Mouse (Mus musculus) cerebral cortex, adult 2 months (tissue): ENCODE data around the gene Unc5c.

Experiments
- WGBS: fragments of 180-500 bp; shearing (Covaris S2); methylation state at CpG from one replicate; pipeline ENCODE4 v1.1.7; 2018; 5-methylcytosine and 5-hydroxymethylcytosine counted together

Unc5c gene

DNA sequence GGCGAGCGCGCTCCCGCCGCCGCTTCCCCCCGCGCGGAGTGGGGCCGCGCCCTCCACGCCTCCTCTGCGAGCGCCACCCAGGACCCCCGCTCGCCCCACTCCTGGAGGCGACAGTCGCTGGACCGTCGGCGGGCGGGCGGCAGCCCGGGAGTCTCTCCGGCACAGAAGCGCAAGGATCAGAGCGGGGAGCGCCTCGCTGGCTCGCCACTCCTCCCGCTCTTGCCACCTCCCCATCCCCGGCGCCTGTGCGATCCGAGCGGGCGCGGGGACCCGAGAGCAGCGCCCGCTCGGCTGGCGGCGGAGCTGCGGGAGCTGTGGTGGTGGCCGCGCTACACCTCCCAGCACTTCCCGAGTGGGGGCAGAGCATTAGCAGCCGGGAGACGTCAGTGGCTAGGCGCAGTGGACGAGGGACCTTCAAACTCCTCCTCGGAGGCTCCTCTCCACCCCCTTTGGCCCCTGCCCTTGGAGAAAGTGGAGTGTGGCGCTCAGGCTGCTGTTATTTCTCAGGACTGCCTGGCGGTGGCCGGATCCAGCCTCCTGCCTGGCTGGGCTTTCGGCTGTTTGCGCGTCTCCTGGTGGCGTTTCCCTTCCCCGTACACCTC, at the start of gene Unc5c:
Gene Unc5c (plus strand): TSS at position 113 of the 602 bp plus-strand sequence.
- under 1% methylated on average over 58 of the region's 61 CpGs for whole genome bisulfite sequencing

DNA sequence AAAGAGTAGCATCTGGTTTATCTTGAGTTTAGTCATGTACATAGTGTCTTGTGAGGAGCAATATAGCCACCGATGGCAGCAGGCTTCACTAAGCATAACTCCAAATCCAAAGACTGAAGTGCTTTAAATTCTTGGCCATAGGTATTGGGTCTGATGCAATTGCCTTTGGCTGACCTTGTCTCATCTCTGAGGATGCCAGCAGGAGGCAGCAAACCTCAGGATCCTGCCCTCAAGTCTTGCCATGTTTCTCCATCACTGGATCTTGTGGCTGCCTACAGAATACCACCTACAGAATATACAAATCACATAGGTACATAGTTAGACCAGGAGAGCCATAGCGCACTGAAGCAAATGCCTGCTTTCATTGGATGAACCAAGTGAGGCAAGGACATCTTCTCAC, 7.5 kb upstream of the Unc5c start:
- WGBS, result 89% methylated on average over 2 of the region's 2 CpGs

DNA sequence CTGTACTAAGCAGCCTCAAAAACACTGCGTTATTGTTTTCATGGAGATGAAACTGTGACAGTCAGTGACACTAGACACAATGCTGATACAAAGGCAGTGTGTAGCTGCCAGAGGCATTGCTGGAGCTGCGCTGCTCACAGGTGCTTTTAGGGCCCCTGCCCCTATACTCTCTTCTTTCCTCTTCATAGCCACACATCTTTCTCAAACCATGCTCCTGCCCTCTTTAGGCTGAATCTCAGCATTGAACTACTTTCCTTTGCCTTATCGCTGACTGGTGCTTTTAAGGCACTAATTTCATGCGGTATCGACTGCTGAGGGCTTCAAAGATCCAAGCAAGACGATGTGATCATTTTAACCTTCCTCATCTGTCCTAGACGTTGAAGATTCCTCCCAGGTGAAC, 2.5 kb upstream of the Unc5c start:
- WGBS, result 28% methylated on average over 7 of the region's 7 CpGs

DNA sequence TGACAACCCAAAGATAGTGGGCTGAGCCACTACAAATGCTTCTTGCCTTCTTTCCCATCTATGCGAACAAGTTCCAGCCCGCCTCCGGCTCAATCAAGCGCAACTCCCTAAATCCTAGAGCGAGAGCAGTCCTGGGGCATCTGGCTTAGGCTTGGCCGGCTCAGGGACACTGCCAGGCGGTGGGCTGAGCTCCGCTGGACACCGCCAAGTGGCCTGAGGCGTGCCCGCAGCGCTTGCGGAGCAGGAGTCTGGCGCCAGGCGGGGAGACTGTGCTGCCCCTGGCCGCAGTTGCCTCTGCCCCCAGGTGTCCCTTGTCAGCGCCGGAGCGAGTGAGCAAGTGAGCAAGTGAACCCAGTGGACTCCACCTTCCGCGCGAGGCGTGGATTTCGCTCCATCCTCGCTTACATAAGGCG, 319 bp upstream of the Unc5c start:
- under 1% methylated on average over 26 of the region's 26 CpGs for WGBS

DNA sequence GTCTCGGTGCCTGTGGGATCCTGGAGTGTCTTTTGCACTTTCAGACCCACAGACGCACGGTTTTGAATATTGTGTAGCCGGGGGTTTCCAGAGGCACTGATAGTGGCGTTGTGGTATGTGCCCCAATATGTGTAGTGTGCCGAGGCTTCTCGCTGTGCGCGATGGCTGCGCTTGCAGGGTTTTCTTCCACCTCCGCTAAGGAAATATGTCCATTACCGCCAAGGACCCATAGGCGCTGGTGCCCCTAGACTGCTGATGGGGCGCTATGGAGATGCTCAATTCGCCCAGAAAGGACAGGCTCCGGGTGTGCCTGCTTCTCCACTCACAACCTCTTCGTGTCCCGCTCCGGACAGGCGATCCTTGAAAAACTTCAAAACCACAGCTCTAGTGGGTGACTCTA, 1.0 kb downstream of the Unc5c start:
- 1% methylated on average over 20 of the region's 20 CpGs for WGBS

DNA sequence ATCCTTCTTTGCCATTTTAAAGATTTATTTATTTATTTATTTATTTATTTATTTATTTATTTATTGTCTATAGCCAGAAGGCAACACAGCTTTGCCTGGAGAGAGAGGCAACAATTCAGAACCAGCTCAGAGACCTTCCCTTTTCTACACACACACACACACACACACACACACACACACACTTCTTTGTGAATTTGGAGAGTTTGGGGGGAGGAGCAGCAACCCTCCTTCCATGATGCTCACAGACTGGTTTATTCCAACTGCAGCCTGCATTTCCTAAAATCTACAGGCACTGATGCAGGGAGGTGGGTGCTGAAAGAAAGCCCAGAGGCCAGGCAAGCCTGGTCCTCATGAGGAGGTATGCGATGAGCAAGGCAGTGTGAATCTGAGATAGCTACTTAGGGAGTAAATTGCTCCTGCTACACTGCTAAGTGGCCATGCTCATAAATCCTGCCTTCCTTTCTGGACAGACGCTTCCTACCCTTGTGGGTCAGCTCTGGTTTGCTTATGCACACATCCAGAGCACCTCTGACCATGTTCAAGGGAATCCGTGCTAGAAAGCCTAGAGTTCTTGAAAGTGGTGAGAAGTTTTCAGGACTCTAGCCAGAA, 1.8 kb downstream of the Unc5c start:
- WGBS, result 25% methylated on average over 3 of the region's 3 CpGs

DNA sequence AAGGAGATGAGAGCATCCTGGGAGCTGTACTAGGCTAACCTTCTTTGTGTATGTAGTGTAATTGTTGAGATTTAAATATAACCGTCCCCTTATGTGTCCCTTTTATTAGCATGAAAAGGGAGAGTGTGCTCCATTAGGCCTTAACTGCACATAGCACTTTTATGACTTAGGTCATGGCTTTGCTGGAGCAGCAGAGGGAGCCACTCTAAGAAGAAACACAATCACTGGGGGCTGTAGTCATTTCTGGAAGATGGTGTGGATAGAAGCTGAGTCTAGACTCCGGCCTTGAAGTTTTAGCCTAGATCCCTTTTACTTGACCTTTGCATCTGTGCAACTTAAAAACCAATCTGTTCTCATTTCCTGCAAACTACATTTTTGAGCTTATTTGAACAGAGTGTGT, 4.3 kb downstream of the Unc5c start:
- WGBS, result 47% methylated on average over 2 of the region's 2 CpGs

DNA sequence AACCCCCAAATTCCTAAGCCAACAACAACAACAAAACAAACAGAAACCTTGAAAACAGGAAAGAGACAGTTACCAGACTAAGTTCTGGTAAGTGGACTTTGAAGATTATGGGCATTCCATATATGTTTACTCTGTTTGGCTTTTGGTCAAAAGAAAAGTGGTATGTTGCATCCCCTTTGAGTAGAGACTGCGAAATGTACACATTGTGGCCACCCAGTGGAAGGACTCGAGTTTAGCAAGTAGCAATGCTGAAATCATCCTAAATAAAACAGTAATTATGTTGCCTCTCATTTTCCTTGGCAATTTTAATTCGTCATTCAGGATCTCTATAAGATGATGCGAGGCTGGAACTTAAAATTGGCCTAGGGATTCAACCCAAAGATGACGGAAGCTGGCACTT, 8.2 kb downstream of the Unc5c start:
- 66% methylated on average over 5 of the region's 5 CpGs for WGBS

DNA sequence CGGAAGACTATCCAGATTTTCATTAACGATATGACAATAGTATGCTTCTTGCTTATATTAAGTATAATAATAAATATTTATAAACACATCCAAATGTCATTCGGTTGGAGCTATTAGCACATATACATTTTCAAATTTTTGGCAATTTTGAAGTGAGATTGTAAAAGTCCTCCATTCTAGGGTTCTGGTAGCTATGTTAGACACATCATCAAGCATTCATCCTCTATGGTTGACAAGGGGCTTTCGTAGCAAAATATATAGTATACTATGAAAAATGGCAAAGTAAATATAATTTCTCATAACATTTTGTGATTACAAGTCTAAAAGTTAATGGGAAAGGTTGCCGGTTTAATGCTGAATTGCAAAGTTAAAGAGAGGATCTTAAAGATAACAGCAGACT, 10.4 kb downstream of the Unc5c start:
- 91% methylated on average over 5 of the region's 5 CpGs for WGBS

DNA sequence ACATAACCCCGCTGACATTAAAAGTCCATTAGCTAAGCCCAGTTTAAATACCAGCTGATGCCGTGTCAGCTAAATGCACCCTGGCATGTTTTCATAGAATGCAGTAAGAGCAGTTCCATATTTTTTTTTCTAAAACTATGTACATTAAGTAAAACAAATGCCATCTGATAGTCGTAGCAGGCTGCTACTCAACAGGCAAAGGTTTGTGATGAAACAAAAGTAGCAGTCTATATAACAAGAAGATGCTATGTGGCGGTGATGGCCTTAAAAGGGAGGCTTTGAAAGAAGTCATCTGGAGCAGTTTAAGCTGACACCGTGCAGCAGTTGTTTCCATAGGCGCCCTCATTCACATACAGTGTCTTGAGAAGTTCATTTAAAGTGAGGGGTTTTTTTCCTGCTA, 10.9 kb downstream of the Unc5c start:
- 74% methylated on average over 6 of the region's 6 CpGs for WGBS

DNA sequence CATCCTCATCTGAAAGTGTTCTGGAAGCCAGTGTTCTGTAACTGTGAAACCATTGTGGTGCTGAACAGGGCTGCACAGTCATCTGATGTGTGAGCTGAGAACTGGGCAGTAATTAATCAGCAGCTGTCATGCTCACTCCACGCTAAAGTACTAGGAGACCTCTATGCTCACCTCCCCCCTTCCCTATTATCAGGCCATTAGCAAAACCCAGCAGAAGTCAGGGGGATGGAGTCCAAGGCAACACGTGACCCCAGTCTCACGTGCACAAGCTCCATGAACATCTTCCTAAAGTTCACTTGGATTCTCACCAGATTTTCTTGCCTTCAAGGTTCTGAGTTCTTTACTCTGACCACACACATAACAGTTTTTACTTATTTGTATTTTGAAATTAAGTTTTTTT, 11.7 kb downstream of the Unc5c start:
- WGBS, result 61% methylated on average over 3 of the region's 3 CpGs

DNA sequence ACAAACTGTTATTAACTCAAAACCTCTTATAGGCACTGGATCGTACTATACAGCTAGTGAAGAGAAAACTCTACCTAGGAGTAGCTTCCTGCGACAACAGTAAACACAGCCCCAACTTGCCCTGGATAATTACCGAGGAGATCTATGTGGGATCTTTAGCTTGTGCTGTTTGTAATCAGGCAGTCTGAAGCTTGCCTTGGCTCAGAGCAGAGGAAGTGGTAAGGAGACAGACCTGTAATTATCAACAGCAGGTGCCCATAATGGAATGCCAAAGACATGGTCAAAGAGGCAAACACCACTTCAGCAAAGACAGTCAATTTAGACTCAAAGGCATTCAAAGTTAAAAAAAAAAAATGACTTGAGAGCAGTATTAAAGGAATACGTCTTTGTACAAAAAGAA, 17.4 kb downstream of the Unc5c start:
- WGBS, result 78% methylated on average over 4 of the region's 4 CpGs

DNA sequence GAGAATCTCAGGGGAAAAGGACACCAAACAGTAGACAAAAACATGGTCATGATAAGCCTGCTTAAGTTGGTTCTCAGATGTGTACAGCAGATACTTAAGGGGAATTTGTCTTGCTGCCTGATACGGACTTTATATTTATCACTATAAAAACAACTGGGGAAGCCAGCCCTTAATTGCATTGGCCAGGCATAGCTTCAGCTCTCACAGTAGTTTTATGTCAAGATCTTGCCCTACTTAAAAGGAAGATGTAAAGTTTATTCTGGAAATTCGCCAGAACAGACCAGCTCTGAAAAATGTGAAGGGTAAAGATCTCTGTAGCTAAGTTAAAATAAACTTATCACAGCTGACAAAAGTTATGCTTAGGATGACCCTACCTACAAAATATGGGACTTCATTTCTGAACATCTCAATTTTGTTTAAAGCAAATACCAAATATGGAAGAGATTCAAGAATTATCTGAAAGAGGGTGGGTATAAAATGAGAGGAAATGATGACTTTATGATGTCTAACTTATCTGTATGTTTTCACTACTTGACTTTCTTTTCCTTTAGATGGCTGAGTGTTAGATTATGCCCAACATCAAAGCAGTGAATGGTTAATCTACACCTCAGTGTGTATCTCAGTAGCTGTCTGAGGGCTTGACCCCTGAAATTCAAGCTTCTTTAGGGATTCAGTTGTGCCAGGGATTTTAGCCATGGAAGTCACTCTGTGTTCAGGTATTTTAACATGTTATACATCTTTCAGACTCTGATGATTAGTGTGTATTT, 18.8 kb downstream of the Unc5c start:
- WGBS, result 78% methylated on average over 2 of the region's 2 CpGs

DNA sequence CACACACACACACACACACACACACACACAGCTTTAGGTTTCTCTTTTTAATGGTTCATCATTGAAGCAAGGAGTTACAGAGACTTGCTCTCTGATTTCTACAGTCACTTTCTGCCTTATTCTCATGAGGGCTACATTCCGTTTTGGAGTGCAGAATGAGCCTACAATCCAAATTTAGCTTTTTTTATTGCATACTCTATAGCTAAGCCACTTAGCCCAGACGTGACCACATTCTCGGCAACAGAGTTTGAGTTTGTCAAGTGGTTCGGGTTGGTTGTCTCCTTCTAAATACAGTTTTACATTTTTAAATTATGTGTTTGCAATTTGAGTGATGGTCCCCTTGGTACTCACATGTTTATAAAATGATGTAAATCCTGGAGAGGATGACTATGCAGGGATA, 20.2 kb downstream of the Unc5c start:
- 70% methylated on average over 4 of the region's 4 CpGs for WGBS

DNA sequence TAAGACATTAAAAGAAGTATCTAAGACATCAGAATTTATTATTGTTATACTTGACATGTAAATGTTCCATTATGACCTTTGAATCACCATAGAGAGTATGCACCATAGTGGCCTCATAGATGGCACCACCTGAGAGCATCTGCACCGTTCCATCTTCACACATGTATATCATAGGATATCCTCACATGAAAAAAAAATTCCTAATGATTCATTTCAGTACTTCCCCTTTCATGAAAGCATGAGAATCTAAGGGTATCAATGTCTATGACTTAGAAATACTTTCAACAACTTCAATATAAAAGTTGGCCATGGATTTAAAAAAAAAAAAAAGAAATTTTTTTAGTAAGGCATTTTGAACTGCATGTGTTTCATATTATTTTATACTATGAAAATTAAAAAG, 25.6 kb downstream of the Unc5c start:
- WGBS, result 96% methylated on average over 1 of the region's 1 CpGs

DNA sequence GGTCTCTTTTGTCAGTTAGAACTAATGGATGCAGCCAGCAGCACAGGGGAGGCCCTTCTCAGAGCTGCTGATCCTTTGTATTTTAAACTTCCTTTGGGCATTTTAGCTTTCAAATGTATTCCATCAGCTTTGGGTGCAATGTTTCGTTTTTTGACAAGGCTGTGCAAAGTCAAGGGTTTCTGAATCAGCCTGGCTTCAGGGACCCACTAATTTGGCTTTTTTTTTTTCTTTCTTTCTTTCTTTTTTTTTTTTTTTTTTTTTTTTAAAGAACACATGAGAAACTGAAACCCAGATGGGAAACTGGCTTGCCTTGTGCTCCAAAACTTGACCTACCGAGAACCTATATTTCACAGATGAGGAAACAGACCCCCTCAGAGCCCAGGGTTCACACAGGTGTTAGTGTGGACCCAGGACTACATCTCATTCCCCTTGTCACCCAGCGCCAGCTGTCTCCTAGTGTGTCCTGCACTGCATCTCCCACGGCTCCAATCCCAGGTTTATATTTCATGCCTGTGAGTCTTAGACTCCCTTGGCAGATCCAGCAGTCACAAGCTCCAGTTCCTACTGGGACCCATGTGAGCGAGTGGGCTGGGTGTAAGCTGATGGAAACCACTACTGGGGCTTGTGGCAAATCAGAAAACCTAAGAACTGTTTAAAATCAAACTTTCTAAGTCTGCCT, 26.4 kb downstream of the Unc5c start:
- 61% methylated on average over 5 of the region's 5 CpGs for WGBS

DNA sequence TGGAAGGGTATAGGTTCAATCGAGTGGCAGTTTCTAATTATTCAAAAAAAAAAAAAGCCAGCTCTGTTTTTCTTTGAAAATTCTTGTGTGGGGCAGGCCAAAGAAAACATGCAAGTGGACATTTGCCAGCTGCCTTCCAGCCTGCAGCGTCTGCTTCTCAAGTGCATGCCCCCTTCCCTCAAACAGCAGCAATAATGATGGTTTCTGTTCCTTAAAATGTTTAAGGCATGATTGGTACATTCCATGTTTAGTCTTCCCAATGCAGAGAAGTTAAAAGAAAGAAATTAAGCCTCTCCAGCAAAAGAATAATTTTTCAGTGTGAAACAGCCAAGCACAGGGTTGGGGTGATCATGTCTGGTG, 26.9 kb downstream of the Unc5c start:
- 39% methylated on average over 2 of the region's 2 CpGs for WGBS

DNA sequence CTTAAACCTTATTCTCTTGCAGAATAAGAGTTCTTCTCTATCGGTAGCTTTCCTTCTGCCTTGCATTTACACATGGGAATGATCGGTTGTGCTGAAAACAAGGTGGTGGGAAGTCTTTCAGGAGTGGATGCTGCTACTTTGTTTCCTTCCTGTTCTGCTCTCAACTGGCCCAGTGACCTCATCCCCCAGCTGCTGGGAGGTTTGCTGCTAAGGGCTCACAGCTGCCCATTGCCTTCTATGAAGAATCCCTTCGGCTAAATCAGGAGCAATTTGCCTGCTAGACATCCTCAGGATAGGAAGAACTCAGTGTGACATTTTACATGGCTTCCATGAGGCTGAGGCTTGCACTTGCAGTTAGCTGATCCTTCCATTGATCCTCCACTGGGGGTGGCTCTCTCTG, 28.0 kb downstream of the Unc5c start:
- 73% methylated on average over 3 of the region's 3 CpGs for WGBS

DNA sequence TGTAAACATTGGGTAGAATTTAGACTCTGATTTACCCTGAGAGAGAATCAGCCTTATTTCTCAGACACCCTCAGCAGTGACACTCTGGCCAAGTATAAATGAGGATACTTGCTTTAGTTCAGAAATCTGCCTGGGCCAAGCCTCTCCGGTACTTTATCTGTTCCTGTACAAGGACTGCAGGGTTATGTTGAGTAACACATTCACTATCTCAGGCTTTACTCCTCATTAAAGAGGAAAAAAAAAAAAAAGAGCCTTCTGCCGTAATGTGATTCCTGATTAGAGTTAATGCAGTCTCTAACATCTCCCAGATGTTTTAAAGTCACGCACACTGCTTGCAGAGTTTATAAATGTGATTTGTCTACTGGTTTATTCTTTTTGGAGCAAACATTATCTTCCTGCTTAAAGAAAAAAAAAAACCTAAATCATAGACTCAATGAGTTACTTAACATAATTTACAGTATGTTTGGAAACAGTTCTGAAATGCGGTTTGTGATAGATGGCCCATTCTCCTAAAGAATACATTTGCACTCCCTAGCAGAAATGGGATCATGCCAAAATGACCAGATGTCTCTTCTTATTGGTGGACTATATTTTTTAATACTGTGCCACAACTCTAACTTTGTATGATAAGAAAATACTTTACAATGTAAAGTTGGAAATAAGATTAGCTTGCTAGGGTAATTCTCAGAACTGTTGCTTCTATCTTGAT, 33.5 kb downstream of the Unc5c start:
- WGBS, result 73% methylated on average over 4 of the region's 4 CpGs

DNA sequence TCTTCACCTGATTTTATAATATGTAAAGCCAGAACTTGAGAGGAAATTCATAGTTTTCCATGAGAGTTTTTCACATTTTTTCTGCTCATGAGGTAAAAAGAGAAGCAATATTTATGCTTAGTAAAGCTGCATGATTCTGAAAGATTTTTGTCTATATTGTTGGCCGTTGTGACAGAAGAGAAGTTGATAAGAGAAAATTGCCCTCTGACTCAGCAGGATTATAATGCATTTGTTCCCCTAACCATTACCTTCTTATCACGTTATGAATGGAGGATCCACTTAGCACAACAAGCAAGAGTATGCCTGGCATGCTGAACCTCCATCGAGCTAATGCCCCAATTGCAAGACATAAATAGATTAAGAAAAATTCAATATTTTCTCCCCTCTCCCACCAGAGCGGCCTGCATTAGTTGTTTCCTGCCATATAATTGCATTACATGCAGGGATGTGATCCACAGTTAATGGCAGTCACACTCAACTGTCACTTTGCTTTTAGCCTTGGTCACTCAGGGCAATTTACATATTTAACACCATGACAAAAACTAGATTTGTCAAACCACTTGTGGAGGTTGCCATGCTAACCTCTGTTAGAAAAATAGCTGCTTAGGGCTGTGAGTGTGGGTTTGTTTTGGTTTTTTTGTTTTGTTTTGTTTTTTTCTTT, 37.0 kb downstream of the Unc5c start:
- whole genome bisulfite sequencing, result 81% methylated on average over 4 of the region's 4 CpGs

DNA sequence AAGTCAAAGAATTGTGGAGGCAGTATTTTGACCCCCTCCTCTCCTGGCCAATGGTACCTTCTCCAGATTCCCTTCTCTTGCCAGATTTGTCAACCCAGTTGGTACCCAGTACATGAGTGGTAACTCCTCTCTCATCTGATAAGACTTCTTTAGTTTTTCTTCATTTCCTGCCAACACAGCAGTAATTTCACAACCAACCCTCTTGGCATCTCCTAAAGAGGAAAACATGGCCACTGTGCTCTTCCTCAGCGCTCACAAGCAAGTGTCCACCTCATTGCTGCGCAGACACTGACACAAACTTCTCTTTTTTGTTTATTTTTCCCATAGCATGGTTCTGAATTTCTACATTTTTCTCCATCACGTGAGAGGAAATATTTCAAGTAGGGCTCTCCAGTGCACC, 38.3 kb downstream of the Unc5c start:
- WGBS, result 87% methylated on average over 3 of the region's 3 CpGs

DNA sequence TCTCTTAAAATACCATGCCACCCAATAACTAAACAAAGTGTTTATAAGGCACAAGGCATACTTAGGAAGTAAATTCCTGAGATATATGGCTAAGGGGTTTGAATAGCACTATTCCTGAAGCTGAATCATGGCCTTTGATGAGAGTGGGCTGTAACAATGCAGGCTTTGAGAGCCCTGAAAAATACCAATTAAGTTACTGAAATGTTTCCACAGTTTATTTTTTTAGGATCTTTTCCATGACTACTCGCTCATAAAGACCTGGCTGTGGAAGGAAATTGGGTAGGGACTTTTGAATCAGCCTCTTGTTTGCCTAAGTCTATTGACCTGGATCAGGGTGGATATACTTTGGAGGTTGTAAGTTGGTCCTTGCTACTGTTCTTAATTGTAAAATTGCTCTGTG, 44.8 kb downstream of the Unc5c start:
- WGBS, result 49% methylated on average over 1 of the region's 1 CpGs
